Mouse (Mus musculus) lung, postnatal 0 days (tissue): ENCODE measurements around the gene Gm20481.
A peak's percentile ranks its signal among the peaks of the same experiment; 100 is the strongest.

Experiments used
- CTCF ChIP-seq: IDR thresholded peaks from 2 replicates; pipeline ENCODE4 v1.5.1; 2016; ENCODE audit warnings: antibody characterized with exemption, mild to moderate bottlenecking
- EP300 ChIP-seq: IDR thresholded peaks from 2 replicates; pipeline ENCODE4 v1.6.1; 2016; ENCODE audit warnings: antibody characterized with exemption, mild to moderate bottlenecking, control low read depth

DNA sequence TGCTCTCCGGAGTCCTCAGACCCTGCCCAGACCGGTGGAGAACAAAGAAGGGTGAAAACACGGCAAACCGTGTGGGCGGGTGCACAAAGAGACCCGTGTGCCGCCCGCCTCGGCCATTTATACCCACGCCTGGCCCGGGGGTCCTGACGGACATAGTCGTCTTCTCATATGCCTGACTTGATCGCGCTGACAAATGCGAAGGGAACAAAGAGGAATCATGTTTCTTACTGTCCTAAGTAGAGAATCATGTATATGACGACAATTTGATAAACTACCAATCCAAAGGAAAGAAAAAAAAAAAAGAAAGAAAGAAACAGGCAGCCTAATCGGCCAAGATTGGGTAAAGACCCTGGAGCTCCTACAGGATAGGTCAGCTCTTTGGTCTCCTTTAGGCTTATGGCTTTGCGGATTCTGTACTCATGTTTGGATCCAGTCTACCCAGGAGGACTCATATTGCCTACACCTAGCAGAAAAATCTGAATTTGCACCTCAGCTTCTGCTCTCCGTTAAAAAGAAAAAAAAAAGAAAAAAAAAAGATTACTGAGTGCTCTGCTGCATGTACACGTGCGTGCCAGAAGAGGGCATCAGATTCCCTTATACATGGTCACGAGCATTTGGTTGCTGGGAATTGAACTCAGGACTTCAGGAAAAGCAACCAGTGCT lies 17.2 kb upstream of the Gm20481 start:
- TF ChIP-seq CTCF (peak; percentile 83), EP300 (peak; percentile 95)
